Mouse (Mus musculus) right cerebral cortex, adult 18-20 months (tissue): Measurements from ENCODE around the gene Tgm2.

Source experiments
- DNase-seq: peaks from one replicate; pipeline ENCODE4 v3.0.0; 2022; ENCODE audit warnings: mixed read lengths

Tgm2 gene

DNA sequence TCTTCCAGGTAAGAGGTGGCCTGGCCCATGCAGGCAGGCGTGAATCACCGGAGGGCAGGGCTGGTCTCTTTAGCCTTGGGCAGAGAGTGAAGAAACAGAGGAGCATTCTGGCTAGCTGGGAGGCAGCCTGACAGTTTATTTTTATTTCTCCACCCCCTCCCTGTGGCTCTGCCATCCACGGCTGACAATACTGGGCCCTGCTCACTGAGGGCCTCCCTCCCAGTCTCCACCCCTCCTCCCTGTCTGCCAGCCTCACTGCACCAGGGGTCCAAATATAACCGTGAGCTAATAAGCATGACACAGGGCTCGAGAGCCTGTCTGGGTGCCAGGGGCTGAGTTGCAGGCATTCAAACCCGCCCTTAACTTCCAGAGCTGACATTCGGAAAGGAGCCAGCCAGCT is 6.6 kb downstream of the Tgm2 start:
- DNase-seq = peak; percentile 55

DNA sequence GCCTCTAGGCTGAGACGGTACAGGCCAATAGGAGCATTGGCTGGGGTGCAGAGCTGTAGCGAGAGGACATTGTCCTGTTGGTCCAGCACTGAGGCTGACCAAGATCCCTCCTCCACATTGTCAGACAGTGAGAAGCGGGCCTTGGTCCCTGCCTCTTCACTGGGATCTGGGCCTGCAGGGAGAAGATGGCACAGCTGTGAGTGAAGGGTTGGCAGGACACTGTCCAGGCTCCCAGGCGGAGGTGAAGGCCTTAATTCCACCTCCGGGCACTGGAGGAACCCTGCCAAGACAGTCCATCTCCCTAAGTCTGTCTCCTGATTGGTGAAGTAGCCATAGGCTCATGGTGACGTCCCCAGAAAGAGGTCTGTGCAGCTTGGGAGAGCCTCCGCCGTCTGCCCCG is 7.5 kb downstream of the Tgm2 start:
- no peak for DNase-seq

DNA sequence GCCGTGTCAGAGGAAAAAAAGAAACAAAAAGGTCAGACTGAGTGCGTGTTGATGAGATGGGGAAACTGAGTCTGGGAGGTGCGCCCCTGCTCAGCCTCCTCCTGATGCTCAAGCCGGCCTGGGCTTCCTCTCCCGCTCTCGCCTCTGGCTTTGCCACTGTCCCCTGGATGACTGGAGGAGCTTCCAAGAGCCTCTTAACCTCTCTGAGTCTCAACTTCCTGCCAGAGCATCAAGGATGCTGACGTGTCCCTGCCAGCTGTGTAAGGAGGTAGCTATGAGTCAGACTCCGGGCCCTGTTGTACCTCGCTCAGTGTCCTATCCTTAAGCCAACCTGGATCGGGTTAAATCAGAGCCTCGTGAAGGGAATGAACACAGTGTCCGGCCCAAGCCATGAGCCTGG is 8.5 kb downstream of the Tgm2 start:
- no peak for DNase-seq

GRCm38 (mm10) chr2:158136205-158136604 is 10.0 kb downstream of the Tgm2 start:
- DNase-seq = no peak

GRCm38 (mm10) chr2:158133050-158133449 is 13.2 kb downstream of the Tgm2 start:
- DNase-seq = no peak

GRCm38 (mm10) chr2:158132320-158132719 is 13.9 kb downstream of the Tgm2 start:
- no peak for DNase-seq

DNA sequence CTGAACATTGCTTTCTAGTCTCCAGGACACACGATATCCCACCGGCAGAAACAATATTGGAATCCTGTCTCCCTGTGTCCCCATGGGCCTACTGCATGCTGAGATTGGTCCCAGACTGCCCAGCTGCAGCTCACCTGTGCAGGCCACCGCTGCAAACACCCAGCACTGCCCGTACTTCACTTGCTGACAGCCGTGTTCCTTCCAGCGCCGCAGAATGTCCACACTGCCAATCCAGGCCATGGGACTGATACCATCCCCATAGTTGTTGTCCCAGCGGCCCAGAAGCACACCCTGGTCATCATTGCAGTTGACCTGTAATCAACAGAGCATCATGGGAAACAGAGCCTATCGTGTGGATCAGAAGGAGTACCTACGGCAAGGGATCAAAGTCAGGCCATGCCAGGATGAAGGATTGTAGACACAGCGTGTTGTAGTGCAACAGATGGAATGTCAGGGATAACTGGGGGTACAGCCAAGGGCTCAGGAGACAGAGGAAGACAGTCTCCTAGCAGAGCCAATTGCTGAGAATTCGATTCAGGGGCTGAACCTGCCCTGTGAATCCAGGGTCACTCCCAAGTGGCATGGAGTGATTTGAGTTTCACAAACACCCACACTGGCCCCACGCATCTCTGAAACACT is 14.9 kb downstream of the Tgm2 start:
- no peak for DNase-seq

DNA sequence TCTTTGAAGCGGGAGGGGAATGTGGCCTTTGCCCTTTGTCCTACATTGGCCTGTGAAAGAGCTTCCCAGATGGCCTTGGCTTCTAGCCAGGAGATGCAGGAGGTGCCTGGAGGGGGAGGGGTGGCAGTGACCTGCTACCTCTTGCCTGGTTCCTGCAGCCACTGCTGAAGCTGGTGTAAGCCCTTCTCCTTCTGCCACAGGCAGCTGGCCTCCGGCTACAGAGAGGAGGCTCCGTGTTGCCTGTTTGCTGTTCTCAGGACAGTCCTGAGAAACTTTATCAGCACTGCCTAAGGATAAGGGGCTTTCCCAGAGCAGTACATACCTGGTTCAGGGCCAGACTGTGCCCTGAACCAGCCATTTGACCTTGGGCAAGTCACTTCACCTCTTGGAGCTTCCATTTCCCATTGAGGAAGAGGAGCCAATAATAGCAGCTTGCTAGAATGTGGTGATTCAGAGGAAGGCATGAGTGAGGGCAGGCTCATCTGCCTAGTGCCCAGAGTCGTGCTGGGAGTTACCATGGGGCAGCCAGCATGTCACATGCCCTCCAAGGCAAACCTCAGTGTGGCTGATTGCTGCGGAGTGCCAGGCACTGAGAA is 15.7 kb downstream of the Tgm2 start:
- no peak for DNase-seq

- DNase-seq = no peak
These were observed 16.8 kb downstream of the Tgm2 start for GRCm38 (mm10) chr2:158129291-158130002.

DNA sequence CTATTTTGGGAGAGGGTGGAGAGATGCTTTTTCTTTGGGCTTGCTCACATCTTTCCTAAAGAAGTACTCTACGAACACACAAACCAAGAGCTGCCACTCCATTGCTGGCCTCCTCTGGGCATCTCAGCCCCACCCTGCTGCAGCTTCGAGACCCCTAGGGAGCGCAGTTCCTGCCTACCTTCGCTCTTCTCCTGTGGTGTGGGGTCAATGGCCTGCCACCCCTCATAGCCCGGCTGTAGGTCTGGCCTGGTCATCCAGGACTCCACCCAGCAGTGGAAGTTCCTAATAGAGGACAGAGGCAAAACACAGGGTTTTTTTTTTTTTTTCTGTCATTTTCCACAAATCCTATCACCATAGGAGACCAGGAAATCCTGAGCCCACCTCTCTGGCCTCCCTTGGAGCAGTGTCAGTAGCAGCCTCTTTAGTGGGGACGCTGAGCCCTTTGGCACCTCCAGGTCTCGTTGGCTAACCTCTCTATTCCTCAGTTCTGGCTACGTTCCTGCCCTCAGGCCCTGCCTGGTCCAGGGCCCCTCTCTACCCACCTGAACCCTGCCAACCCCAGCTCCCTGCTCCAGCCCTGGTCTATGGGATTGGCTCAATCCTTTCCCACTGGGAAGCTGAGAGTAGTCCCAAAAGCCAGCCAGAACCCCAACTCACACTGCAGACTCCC is 17.6 kb downstream of the Tgm2 start:
- no peak for DNase-seq

GRCm38 (mm10) chr2:158127872-158128271 is 18.4 kb downstream of the Tgm2 start:
- no peak for DNase-seq

DNA sequence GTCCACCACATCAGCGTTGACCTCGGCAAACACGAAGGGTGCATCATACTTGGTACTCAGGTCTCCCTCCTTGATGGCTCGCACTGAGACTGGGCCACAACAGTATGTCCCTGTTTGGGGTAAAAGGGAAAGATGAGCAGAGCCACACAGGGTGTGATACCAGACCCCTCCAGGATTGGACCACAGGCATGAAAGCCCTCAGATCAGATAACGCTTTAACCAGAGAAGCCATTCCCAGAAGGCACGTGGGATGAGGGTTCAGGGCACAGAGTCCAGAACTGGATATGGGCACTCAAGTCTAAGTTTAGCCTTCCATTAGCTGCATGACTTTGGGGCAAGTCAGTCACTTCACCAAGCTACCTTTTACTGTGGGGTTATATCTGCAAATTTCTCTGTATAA is 19.0 kb downstream of the Tgm2 start:
- DNase-seq = no peak

GRCm38 (mm10) chr2:158122814-158123213 is 23.4 kb downstream of the Tgm2 start:
- DNase-seq = no peak

GRCm38 (mm10) chr2:158121645-158122326 is 24.4 kb downstream of the Tgm2 start:
- no peak for DNase-seq

DNA sequence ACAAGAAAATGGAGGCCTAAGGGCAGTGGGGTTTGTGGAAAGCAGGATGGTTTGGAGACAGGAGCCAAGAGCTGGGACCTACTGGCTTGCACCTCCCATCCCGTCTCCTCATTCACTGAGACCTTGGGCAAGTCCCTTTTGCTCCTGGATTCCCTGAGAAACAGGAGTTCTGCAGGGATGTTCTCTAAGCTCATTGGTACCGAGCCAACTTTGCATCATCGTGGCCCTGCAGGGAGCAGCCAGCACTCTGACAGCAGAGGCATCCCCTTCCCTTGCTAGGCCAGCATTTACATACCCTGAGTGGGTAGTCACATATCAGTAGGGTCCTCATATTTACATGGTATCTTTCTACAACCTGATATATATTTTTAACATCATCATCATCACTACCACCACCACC is 25.4 kb downstream of the Tgm2 start:
- no peak for DNase-seq

GRCm38 (mm10) chr2:158120211-158120610 is 26.0 kb downstream of the Tgm2 start:
- DNase-seq = no peak

- no peak for DNase-seq
These were observed 27.1 kb downstream of the Tgm2 start for GRCm38 (mm10) chr2:158119145-158119544.

DNA sequence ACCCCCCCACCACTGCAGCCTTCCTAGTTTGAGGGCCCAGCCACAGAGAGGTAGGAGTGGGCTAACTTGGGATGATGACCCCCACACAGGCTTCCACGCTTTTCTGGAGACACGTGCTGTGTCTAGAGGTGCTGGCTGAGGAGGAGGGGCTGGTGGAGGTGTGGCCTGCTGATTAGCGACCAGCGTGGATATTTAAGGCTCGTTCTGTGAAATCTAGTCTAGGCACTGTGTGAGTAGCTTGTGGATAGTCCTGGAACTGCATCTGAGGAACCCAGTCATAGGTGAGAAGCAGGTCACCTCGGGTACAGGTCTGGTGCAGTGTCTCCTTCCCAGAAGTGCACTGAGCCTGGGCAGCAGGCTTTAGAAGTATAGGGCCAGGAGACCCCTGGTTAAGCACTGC is 29.6 kb downstream of the Tgm2 start:
- DNase-seq = no peak

DNA sequence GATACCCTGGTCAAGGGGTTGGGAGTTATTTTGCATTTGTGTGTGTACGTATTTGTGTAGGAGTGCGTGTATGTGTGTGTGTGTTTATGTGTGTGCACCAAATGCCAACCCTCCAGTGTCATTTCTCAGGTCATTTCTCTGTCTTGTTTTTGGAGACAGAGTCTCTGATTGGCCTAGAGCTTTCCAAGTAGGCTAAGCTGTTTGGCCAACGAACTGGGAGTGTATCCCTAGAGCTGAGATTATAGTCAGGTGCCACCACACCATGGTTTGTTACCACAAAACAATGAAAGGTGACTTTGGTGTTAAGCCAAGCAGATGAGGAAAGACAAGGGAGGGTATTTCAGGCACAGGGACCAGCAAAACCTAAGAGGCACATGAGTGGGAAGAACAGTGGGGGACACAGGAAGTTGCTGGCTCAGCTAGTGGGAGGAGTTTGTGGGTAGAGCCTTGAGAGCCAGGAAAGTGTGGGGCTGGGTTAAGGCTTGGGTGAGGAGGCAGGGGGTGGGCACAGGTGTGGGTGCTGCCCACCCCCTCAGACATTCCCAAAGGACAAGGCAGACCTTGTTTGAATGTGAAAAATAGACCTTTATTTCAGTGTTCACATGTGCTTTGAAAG is 30.3 kb downstream of the Tgm2 start:
- no peak for DNase-seq

GRCm38 (mm10) chr2:158114931-158115330 is 31.3 kb downstream of the Tgm2 start:
- DNase-seq = no peak

DNA sequence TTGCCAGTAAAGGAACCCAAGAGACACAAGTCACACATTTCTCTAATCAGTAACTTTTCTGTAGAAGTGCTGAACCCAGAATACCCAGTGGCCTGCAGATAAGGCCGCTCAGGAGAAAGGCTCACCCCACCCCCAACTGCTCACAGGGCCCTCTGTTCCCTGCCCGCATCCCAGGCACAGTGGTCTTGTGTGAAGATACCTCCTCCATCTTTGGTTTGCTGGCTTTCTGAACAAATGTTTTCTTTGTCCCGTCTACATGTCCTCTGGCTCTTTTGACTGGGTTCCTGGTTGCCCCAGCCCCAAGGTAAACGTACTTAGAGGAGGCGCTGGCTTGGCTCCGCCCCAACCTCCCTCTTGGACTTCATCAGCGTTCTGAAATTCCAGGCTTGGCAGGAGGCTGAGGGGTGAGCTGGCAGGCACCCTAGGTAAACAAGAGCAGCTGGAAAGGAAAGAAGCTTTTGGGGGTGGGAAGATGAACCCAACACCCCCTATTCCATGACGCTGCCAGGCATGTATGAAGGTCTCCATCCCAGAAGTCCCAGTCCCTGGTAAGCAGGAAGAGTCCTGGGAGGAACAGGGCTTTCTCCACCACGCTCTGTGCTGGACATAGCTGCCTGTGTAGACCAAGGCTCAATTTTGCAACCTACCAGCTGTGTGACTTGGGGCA is 32.5 kb downstream of the Tgm2 start:
- no peak for DNase-seq

DNA sequence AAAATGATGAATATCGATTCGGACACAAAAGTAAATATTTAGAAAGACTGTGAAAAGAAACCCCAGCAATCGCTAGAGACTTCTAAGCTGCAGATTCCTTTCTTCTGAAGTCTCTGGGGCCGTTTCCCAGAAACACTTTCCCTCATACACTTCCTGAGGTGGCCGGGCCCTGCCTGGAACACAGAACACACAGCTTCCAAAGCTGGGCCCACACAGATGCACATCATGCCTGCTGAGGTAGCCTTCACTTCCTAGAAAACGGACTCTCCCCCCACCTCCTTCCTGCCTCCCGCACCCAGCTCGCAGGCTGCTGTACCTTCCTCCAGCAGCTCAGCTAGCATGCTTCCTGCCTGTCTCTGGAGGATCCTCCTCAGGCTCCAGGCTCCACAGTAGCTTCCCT is 36.7 kb downstream of the Tgm2 start:
- no peak for DNase-seq
